Mouse (Mus musculus) kidney, postnatal 0 days (tissue): ENCODE data around the gene Pus3. TPM values are rescaled to one million over a fixed set of nuclear protein-coding genes. Genes with fewer than 3 reads are reported as not detected.

Experiments used
- ATAC-seq: fragments of 200-750 bp; cut with Nextera tagmentation; replicated peaks from 2 replicates; pipeline ENCODE4 v1.8.0; 2017; ENCODE audit warnings: low read depth, moderate number of reproducible peaks, moderate TSS enrichment, moderate library complexity; ENCODE audit not compliant: low FRiP score
- DNase-seq: peaks from one replicate; pipeline ENCODE4 v3.0.0-alpha.2; 2016; ENCODE audit warnings: low spot score
- H3K27ac ChIP-seq: fragments of 300-500 bp; sonication (generic); 2 replicates; pipeline ENCODE4 v1.5.1; 2014; ENCODE audit warnings: mild to moderate bottlenecking
- H3K27me3 ChIP-seq: fragments of 300-500 bp; sonication (generic); 2 replicates; pipeline ENCODE4 v1.6.1; 2014; ENCODE audit warnings: low read length, mixed read lengths; ENCODE audit not compliant: insufficient read depth
- H3K36me3 ChIP-seq: fragments of 300-500 bp; sonication (generic); 2 replicates; pipeline ENCODE4 v1.6.1; 2014; ENCODE audit warnings: low read length, mixed read lengths; ENCODE audit not compliant: insufficient read depth
- H3K4me1 ChIP-seq: fragments of 300-500 bp; sonication (generic); replicated peaks from 2 replicates; pipeline ENCODE4 v1.6.1; 2014; ENCODE audit warnings: antibody characterized with exemption, low read length, mixed read lengths; ENCODE audit not compliant: insufficient read depth
- H3K4me2 ChIP-seq: fragments of 300-500 bp; sonication (generic); 2 replicates; pipeline ENCODE4 v1.6.1; 2014; ENCODE audit warnings: mild to moderate bottlenecking, low read length, moderate library complexity, mixed read lengths
- H3K4me3 ChIP-seq: fragments of 300-500 bp; sonication (generic); replicated peaks from 2 replicates; pipeline ENCODE4 v1.5.1; 2014; ENCODE audit warnings: low read depth, low read length
- H3K9ac ChIP-seq: fragments of 300-500 bp; sonication (generic); 2 replicates; pipeline ENCODE4 v1.6.1; 2014; ENCODE audit warnings: low read depth, low read length
- H3K9me3 ChIP-seq: fragments of 300-500 bp; sonication (generic); replicated peaks from 2 replicates; pipeline ENCODE4 v1.6.1; 2016; ENCODE audit warnings: low read length, inconsistent platforms, mixed read lengths
- CTCF ChIP-seq: IDR thresholded peaks from 2 replicates; pipeline ENCODE4 v1.5.1; 2016; ENCODE audit warnings: antibody characterized with exemption, low read depth, mild to moderate bottlenecking, moderate library complexity
- WGBS: fragments of 180-500 bp; shearing (Covaris S2); extraction: QIAGEN DNeasy Blood & Tissue Kit; methylation state at CpG from one replicate; pipeline ENCODE4 v1.1.7; 2014; 5-methylcytosine and 5-hydroxymethylcytosine counted together
- polyA plus RNA-seq: library from polyadenylated mRNA; unstranded; fragments of >200 nt; fragmentation: Nextera tagmentation; extraction: Ambion mirVana; gene quantifications from 2 replicates; pipeline ENCODE4 v1.2.1, GENCODE M21; 2015

Pus3 gene
- polyA plus RNA-seq, 1 experiment from 2014 or later: 20.2 TPM

DNA sequence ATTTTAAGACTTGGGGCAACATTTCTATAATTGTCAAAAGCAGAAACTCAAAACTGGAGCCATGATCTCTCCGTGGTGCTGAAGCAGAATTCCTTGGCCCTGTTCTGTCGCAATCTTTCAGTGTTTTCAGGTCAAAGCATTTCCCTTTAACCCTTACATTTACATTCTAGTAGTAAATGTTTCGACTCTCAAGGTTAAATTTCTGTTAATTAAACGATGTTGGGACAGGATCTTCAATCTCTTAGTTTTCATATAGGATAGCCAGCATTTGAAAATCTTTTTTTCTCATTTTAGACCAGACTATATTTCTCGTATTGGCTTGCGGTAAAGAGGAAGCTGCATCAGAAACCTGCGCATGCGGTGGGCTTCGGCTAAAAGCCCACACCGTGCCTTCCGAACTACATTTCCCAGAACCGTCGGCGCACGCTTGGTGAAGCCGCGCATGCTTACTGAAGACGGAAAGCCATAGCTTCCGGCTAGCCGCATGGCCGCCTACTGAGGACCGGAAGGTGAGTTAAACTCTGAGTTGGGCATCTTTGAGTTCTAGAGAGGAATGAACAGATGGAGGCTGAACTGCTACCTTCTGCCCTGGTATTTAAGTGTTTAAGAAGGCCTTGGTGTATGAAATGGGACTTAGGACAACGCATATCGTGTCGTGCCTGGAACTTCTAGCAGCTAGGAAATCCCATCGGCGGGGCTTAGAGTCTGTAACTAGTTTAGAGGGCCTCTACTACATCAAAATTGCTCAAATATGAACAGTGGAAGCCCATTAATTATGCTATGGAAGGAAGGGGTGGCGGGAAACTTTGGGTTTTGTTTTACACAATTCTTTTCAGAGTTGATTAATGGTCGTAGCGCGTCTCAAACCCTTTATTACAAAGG lies 855 bp downstream of the Pus3 start:
- DNase-seq (peak; percentile 95), ATAC-seq (peak; percentile 86)
- H3K27ac ChIP-seq: peak overlapping the region; percentile 25; the same call in 1 of the 2 replicates

DNA sequence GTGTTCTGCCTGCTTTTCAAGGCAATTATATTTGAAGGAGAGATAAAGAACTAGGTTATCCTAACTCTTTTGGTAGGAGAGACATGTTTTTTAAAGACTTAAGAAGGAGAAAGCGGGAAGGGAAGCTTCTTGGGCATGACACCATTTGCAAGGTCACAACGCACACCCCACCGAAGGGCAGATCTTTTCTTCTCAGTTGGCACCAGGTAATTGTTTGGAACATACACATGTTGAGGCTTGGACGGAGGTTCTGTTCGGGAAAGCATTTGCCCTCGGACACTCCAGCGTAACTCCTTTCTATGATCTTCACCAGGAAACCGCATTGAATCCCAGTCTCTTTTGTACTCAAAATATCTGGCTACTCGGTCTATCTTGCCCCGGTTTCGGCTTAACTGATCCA lies 2.7 kb downstream of the Pus3 start:
- H3K36me3 ChIP-seq: peaks cover 17% of the 10 kb centered on the region; the same call in 1 of the 2 replicates
- no peak for ATAC-seq
- WGBS: 94% methylated on average over 11 of the region's 11 CpGs
- no peak for TF ChIP-seq CTCF
- peaks cover 12% of the 10 kb centered on the region for H3K4me1 ChIP-seq
- H3K4me2 ChIP-seq: no peak overlapping the region
- no peak overlapping the region for H3K9ac ChIP-seq
- no peak overlapping the region for H3K27ac ChIP-seq
- H3K9me3 ChIP-seq: no peaks in the 10 kb centered on the region
- no peak overlapping the region for H3K4me3 ChIP-seq
- 0 out of 2 replicates have a peak, but pooled peaks cover 5% of the 10 kb centered on the region for H3K27me3 ChIP-seq
- DNase-seq: no peak

More for the DNA sequence above, 855 bp downstream of the Pus3 start:
- 0 out of 2 replicates have a peak, but pooled peaks cover 5% of the 10 kb centered on the region for H3K27me3 ChIP-seq
- no peak for TF ChIP-seq CTCF
- peak overlapping the region; percentile 60 for H3K4me3 ChIP-seq
- H3K9me3 ChIP-seq: no peaks in the 10 kb centered on the region
- peaks cover 6% of the 10 kb centered on the region; the same call in 1 of the 2 replicates for H3K36me3 ChIP-seq
- WGBS: 1% methylated on average over 31 of the region's 31 CpGs
- peak overlapping the region; percentile 87 for H3K4me2 ChIP-seq
- H3K4me1 ChIP-seq: peaks cover 12% of the 10 kb centered on the region
- peak overlapping the region; percentile 51 for H3K9ac ChIP-seq

DNA sequence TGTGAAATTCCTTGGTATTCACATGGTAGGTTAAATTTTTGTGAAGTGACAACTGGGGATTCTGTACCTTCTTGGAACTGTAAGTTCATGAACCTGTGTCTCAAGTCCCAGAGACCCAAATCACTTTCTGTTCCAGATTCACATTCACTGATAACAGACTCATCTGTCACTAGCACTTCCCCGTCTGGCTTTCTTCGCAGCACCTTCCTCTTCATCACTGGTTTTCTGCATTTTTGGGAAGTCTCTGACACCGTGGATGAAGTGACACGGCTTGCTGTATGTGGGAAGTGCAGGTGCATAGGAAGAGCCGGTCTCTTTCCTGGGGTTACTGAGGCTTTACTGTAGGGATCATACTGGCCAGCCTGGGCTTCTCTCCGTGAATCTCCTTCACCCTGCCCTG lies 3.2 kb downstream of the Pus3 start:
- WGBS: 90% methylated on average over 6 of the region's 6 CpGs

DNA sequence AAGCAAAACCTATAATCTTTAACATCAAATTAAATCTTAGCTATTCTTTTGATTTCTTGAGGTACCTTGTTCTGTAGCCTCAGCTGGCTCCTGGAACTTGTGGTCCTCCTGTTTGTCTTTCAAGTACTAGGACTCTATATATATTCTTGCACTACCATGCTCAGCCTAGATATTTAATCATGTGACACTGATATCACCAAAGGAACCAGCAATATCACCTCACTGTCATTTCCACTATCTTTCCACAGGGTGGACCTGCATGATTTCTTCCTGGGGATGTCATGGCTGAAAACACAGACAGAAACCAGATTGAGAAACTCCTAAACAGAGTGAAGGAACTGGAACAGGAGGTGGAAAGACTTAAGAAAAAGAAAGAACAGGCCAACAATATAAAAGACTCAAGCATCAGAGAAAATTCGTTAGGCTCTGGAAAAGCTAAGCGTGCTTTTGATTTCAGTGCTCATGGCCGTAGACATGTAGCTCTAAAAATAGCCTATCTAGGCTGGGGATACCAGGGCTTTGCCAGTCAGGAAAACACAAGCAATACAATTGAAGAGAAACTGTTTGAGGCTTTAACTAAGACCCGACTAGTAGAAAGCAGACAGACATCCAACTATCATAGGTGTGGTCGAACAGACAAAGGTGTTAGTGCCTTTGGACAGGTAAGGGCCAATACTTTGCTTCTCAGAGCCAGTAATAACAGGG lies 6.3 kb downstream of the Pus3 start:
- H3K9me3 ChIP-seq: no peaks in the 10 kb centered on the region
- H3K27ac ChIP-seq: no peak overlapping the region
- WGBS: 95% methylated on average over 5 of the region's 5 CpGs
- peaks cover 20% of the 10 kb centered on the region; the same call in 1 of the 2 replicates for H3K36me3 ChIP-seq
- peaks cover 8% of the 10 kb centered on the region; the same call in 1 of the 2 replicates for H3K4me1 ChIP-seq
- H3K27me3 ChIP-seq: no peaks in the 10 kb centered on the region
- H3K4me2 ChIP-seq: no peak overlapping the region
- no peak for ATAC-seq
- DNase-seq: no peak
- no peak overlapping the region for H3K9ac ChIP-seq
- H3K4me3 ChIP-seq: no peak overlapping the region
- no peak for TF ChIP-seq CTCF

More for the DNA sequence above, 3.2 kb downstream of the Pus3 start:
- no peak for ATAC-seq
- Histone ChIP-seq H3K9me3 (no peaks in the 10 kb centered on the region), H3K36me3 (peaks cover 17% of the 10 kb centered on the region; the same call in 1 of the 2 replicates), H3K4me2 (no peak overlapping the region), H3K27me3 (0 out of 2 replicates have a peak, but pooled peaks cover 5% of the 10 kb centered on the region), H3K4me3 (no peak overlapping the region), H3K4me1 (peaks cover 12% of the 10 kb centered on the region), H3K9ac (no peak overlapping the region), H3K27ac (no peak overlapping the region)
- DNase-seq: no peak
- TF ChIP-seq CTCF: no peak

DNA sequence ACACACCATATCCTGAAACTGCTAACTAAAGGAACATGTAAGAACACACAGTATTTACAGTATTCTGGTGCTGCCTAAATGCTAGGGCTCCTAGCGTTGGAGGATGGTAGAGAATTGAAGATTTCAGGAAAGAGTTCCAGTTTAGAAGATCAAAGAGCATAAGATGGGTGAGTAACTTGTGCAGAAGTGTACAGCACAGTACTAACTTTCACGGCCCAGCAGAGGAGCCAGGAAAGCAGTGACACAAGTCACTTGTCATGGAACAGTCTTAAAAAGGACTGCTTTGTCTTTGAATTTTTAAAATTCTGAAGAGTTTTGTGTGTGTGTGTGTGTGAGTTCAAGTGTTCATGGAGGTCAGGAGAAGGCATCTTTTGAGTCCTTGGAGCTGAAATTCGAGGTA lies 9.6 kb downstream of the Pus3 start:
- no peak overlapping the region for H3K27ac ChIP-seq
- 75% methylated on average over 3 of the region's 3 CpGs for WGBS
- H3K9ac ChIP-seq: no peak overlapping the region
- no peak for DNase-seq
- no peak for ATAC-seq
- H3K4me3 ChIP-seq: no peak overlapping the region
- no peak overlapping the region for H3K4me2 ChIP-seq
- no peaks in the 10 kb centered on the region for H3K9me3 ChIP-seq
- TF ChIP-seq CTCF: no peak
- no peaks in the 10 kb centered on the region for H3K27me3 ChIP-seq
- H3K4me1 ChIP-seq: no peaks in the 10 kb centered on the region
- peaks cover 14% of the 10 kb centered on the region; the same call in 1 of the 2 replicates for H3K36me3 ChIP-seq
